Mouse (Mus musculus) MEL (cell line): ENCODE measurements around the gene Farsa. TPM values are rescaled to one million over a fixed set of nuclear protein-coding genes. Genes with fewer than 3 reads are reported as not detected.
A peak's percentile ranks its signal among the peaks of the same experiment; 100 is the strongest.

Source experiments
- DNase-seq: peaks from one replicate; pipeline ENCODE4 v3.0.0; 2011; ENCODE audit warnings: low read depth, low spot score
- H3K27ac ChIP-seq: 2 replicates; pipeline ENCODE4 v1.5.1; 2012; ENCODE audit warnings: low read depth, mild to moderate bottlenecking, control low read depth, low read length, moderate library complexity; ENCODE audit not compliant: control insufficient read depth
- H3K27me3 ChIP-seq, 2 experiments: fragments of 150-350 bp in 1 of 2; sonication (generic) in 1 of 2; 2 replicates each; pipeline ENCODE4 v1.6.1; 2012; ENCODE audit warnings: low read length in 2 of 2, mild to moderate bottlenecking in 2 of 2, improper control_type of control experiment in 1 of 2, moderate library complexity in 1 of 2; ENCODE audit not compliant: insufficient read depth in 2 of 2, control insufficient read depth in 1 of 2
- H3K36me3 ChIP-seq, 2 experiments: 2 replicates each; pipeline ENCODE4 v1.6.1; 2012 to 2014; ENCODE audit warnings: low read length in 2 of 2, improper control_type of control experiment in 1 of 2, inconsistent platforms in 1 of 2, mild to moderate bottlenecking in 1 of 2; ENCODE audit not compliant: insufficient read depth in 2 of 2, control insufficient read depth in 1 of 2
- H3K4me1 ChIP-seq, 2 experiments: fragments of 150-350 bp in 1 of 2; sonication (generic) in 1 of 2; 2 replicates each; pipeline ENCODE4 v1.6.1; 2012; ENCODE audit warnings: low read length in 2 of 2, improper control_type of control experiment in 1 of 2, mild to moderate bottlenecking in 1 of 2; ENCODE audit not compliant: insufficient read depth in 2 of 2, control insufficient read depth in 1 of 2
- H3K4me3 ChIP-seq, 2 experiments: fragments of 150-350 bp in 1 of 2; sonication (generic) in 1 of 2; 2 replicates each; pipeline ENCODE4 v1.5.1; 2012; ENCODE audit warnings: low read depth in 2 of 2, low read length in 2 of 2, mild to moderate bottlenecking in 2 of 2, moderate library complexity in 2 of 2, control low read depth in 1 of 2, improper control_type of control experiment in 1 of 2; ENCODE audit not compliant: control insufficient read depth in 1 of 2, insufficient read depth in 1 of 2
- H3K79me2 ChIP-seq: 2 replicates; pipeline ENCODE4 v1.6.1; 2012; ENCODE audit warnings: mild to moderate bottlenecking, low read length, moderate library complexity; ENCODE audit not compliant: control insufficient read depth, poor library complexity, insufficient read depth
- H3K9ac ChIP-seq: 2 replicates; pipeline ENCODE4 v1.6.1; 2012; ENCODE audit warnings: low read depth, mild to moderate bottlenecking, control low read depth, low read length, moderate library complexity; ENCODE audit not compliant: control insufficient read depth, poor library complexity, severe bottlenecking
- H3K9me3 ChIP-seq: fragments of 150-350 bp; sonication (generic); replicated peaks from 2 replicates; pipeline ENCODE4 v1.6.1; 2012; ENCODE audit warnings: mild to moderate bottlenecking, low read length, improper control_type of control experiment, moderate library complexity; ENCODE audit not compliant: insufficient read depth
- CHD2 ChIP-seq: IDR thresholded peaks from 2 replicates; pipeline ENCODE4 v1.6.1; 2011; ENCODE audit warnings: low read length, improper control_type of control experiment
- CTCF ChIP-seq, 3 experiments: IDR thresholded peaks in 2 of 3; conservative IDR thresholded peaks in 1 of 3; 2 replicates each; pipeline ENCODE4 v1.5.1; 2011 to 2012; ENCODE audit warnings: low read length in 3 of 3, low read depth in 2 of 3, mild to moderate bottlenecking in 2 of 3, improper control_type of control experiment in 1 of 3, inconsistent platforms in 1 of 3, mixed read lengths in 1 of 3, moderate library complexity in 1 of 3; ENCODE audit not compliant: control insufficient read depth in 1 of 3, insufficient read depth in 1 of 3, poor library complexity in 1 of 3, severe bottlenecking in 1 of 3
- E2F4 ChIP-seq: IDR thresholded peaks from 2 replicates; pipeline ENCODE4 v1.6.1; 2011; ENCODE audit warnings: low read depth, low read length, improper control_type of control experiment, borderline replicate concordance
- ELF1 ChIP-seq: IDR thresholded peaks from 2 replicates; pipeline ENCODE4 v1.6.1; 2014; ENCODE audit warnings: low read depth, mild to moderate bottlenecking, inconsistent platforms, low read length, improper control_type of control experiment, moderate library complexity
- EP300 ChIP-seq, 2 experiments: IDR thresholded peaks; 2 replicates each; pipeline ENCODE4 v1.6.1; 2011; ENCODE audit warnings: improper control_type of control experiment in 2 of 2, low read length in 2 of 2, low read depth in 1 of 2, mild to moderate bottlenecking in 1 of 2
- ETS1 ChIP-seq: IDR thresholded peaks from 2 replicates; pipeline ENCODE4 v1.6.1; 2012; ENCODE audit warnings: low read depth, mild to moderate bottlenecking, inconsistent platforms, low read length, improper control_type of control experiment, moderate library complexity
- GABPA ChIP-seq: IDR thresholded peaks from 2 replicates; pipeline ENCODE4 v1.6.1; 2012; ENCODE audit warnings: low read depth, mild to moderate bottlenecking, inconsistent platforms, low read length, improper control_type of control experiment, moderate library complexity
- GATA1 ChIP-seq: IDR thresholded peaks from 2 replicates; pipeline ENCODE4 v1.6.1; 2011; ENCODE audit warnings: low read depth, low read length, improper control_type of control experiment
- HCFC1 ChIP-seq: IDR thresholded peaks from 2 replicates; pipeline ENCODE4 v1.6.1; 2012; ENCODE audit warnings: low read depth, mild to moderate bottlenecking, inconsistent platforms, low read length, improper control_type of control experiment, moderate library complexity
- KAT2A ChIP-seq: conservative IDR thresholded peaks from 2 replicates; pipeline ENCODE4 v1.6.1; 2012; ENCODE audit warnings: low read depth, low read length, improper control_type of control experiment, inconsistent platforms
- MAFK ChIP-seq: IDR thresholded peaks from 2 replicates; pipeline ENCODE4 v1.6.1; 2011; ENCODE audit warnings: low read depth, mild to moderate bottlenecking, low read length, improper control_type of control experiment, borderline replicate concordance
- MEF2A ChIP-seq: IDR thresholded peaks from 2 replicates; pipeline ENCODE4 v1.6.1; 2014; ENCODE audit warnings: low read depth, mild to moderate bottlenecking, inconsistent platforms, low read length, improper control_type of control experiment; ENCODE audit not compliant: poor library complexity, insufficient replicate concordance, severe bottlenecking; ENCODE audit errors: extremely low read depth
- MYB ChIP-seq: IDR thresholded peaks from 2 replicates; pipeline ENCODE4 v1.6.1; 2011; ENCODE audit warnings: mild to moderate bottlenecking, low read depth, low read length, improper control_type of control experiment
- MYC ChIP-seq: IDR thresholded peaks from 2 replicates; pipeline ENCODE4 v1.6.1; 2011; ENCODE audit warnings: low read depth, mild to moderate bottlenecking, low read length, improper control_type of control experiment, moderate library complexity
- NELFE ChIP-seq: IDR thresholded peaks from 2 replicates; pipeline ENCODE4 v1.6.1; 2011; ENCODE audit warnings: low read depth, low read length, improper control_type of control experiment
- POLR2A ChIP-seq, 2 experiments: IDR thresholded peaks; 2 replicates each; pipeline ENCODE4 v1.6.1; 2011 to 2012; ENCODE audit warnings: low read length in 2 of 2, mild to moderate bottlenecking in 2 of 2, control low read depth in 1 of 2, improper control_type of control experiment in 1 of 2, low read depth in 1 of 2, moderate library complexity in 1 of 2; ENCODE audit not compliant: control insufficient read depth in 1 of 2, insufficient read depth in 1 of 2, poor library complexity in 1 of 2
- POLR2AphosphoS5 ChIP-seq: IDR thresholded peaks from 2 replicates; pipeline ENCODE4 v1.6.1; 2012; ENCODE audit warnings: low read depth, borderline replicate concordance, mild to moderate bottlenecking, inconsistent platforms, low read length, moderate library complexity, mixed read lengths
- SIN3A ChIP-seq: IDR thresholded peaks from 2 replicates; pipeline ENCODE4 v1.6.1; 2012; ENCODE audit warnings: low read length, improper control_type of control experiment, inconsistent platforms
- SMC3 ChIP-seq: IDR thresholded peaks from 2 replicates; pipeline ENCODE4 v1.6.1; 2011; ENCODE audit warnings: low read depth, low read length, improper control_type of control experiment
- TAL1 ChIP-seq: IDR thresholded peaks from 2 replicates; pipeline ENCODE4 v1.6.1; 2012; ENCODE audit warnings: mild to moderate bottlenecking, inconsistent platforms, low read length, moderate library complexity, mixed read lengths
- TBP ChIP-seq: IDR thresholded peaks from 2 replicates; pipeline ENCODE4 v1.8.0; 2011; ENCODE audit warnings: low read depth, low read length, improper control_type of control experiment
- TCF12 ChIP-seq: IDR thresholded peaks from 2 replicates; pipeline ENCODE4 v1.6.1; 2014; ENCODE audit warnings: low read depth, mild to moderate bottlenecking, inconsistent platforms, low read length, improper control_type of control experiment, moderate library complexity
- UBTF ChIP-seq: IDR thresholded peaks from 2 replicates; pipeline ENCODE4 v1.6.1; 2012; ENCODE audit warnings: low read depth, mild to moderate bottlenecking, inconsistent platforms, low read length, improper control_type of control experiment, moderate library complexity, borderline replicate concordance; ENCODE audit not compliant: insufficient read depth
- USF1 ChIP-seq: IDR thresholded peaks from 2 replicates; pipeline ENCODE4 v1.6.1; 2014; ENCODE audit warnings: low read depth, mild to moderate bottlenecking, inconsistent platforms, low read length, improper control_type of control experiment, moderate library complexity
- USF2 ChIP-seq, 2 experiments: IDR thresholded peaks; 2 replicates each; pipeline ENCODE4 v1.6.1; 2011 to 2012; ENCODE audit warnings: improper control_type of control experiment in 2 of 2, low read length in 2 of 2, borderline replicate concordance in 1 of 2, inconsistent platforms in 1 of 2, low read depth in 1 of 2, mild to moderate bottlenecking in 1 of 2; ENCODE audit not compliant: insufficient read depth in 1 of 2
- ZC3H11A ChIP-seq: IDR thresholded peaks from 2 replicates; pipeline ENCODE4 v1.6.1; 2012; ENCODE audit warnings: low read depth, mild to moderate bottlenecking, inconsistent platforms, low read length, improper control_type of control experiment
- ZKSCAN1 ChIP-seq: IDR thresholded peaks from 2 replicates; pipeline ENCODE4 v1.6.1; 2012; ENCODE audit warnings: low read depth, mild to moderate bottlenecking, inconsistent platforms, low read length, improper control_type of control experiment, moderate library complexity
- ZMIZ1 ChIP-seq: IDR thresholded peaks from 2 replicates; pipeline ENCODE4 v1.6.1; 2012; ENCODE audit warnings: low read depth, mild to moderate bottlenecking, inconsistent platforms, low read length, improper control_type of control experiment, moderate library complexity
- ZNF384 ChIP-seq: IDR thresholded peaks from 2 replicates; pipeline ENCODE4 v1.6.1; 2012; ENCODE audit warnings: low read depth, mild to moderate bottlenecking, inconsistent platforms, low read length, improper control_type of control experiment
- polyA plus RNA-seq, 2 experiments: library from polyadenylated mRNA; stranded (reverse) in 1 of 2; unstranded in 1 of 2; fragments of >175 nt in 1 of 2; fragments of >200 nt in 1 of 2; gene quantifications; 2 replicates each; pipeline versions ENCODE4 v1.2.1 to v1.2.4; 2012; ENCODE audit warnings: low replicate concordance in 2 of 2, low read depth in 1 of 2; ENCODE audit not compliant: insufficient read length in 2 of 2, insufficient read depth in 1 of 2, missing spikeins in 1 of 2
- total RNA-seq: library from RNA; depleted of rRNA; stranded (reverse); fragments of 300-350 nt; gene quantifications from 2 replicates; pipeline ENCODE4 v1.2.3, GENCODE M21; 2012

The Farsa gene
- total and polyA plus RNA-seq, 3 experiments: 152 to 295 (median 245) TPM

- peaks cover 2 to 39% of the 10 kb centered on the region in 2 experiments; a peak in 3 of 4 replicates for H3K4me1 ChIP-seq
- DNase-seq: no peak
- H3K27ac ChIP-seq: peak overlapping the region; percentile 96
- no peaks in the 10 kb centered on the region for H3K9me3 ChIP-seq
- peak overlapping the region in 1 of 2 experiments; percentile 38; a peak in 1 of 4 replicates for H3K4me3 ChIP-seq
- H3K79me2 ChIP-seq: peaks cover 35% of the 10 kb centered on the region
- H3K36me3 ChIP-seq: peaks cover 0 to 31% of the 10 kb centered on the region in 2 experiments; a peak in 2 of 4 replicates
- no peaks in the 10 kb centered on the region for H3K27me3 ChIP-seq
- TF ChIP-seq ZKSCAN1: no peak
- no peak for TF ChIP-seq TAL1
- no peak for TF ChIP-seq SMC3
- no peak for TF ChIP-seq ZNF384
- no peak for TF ChIP-seq NELFE
- TF ChIP-seq CTCF (IDR thresholded peaks at IDR 0.05 in 2 of 3, conservative IDR thresholded peaks at IDR 0.05 in 1 of 3; ENCODE audit: control insufficient read depth in 1 of 3, insufficient read depth in 1 of 3, low read depth in 2 of 3, low read length in 3 of 3, poor library complexity in 1 of 3, severe bottlenecking in 1 of 3): no peak
- no peak for TF ChIP-seq ETS1
- no peak for TF ChIP-seq MEF2A
- TF ChIP-seq MYC: no peak
- TF ChIP-seq ZMIZ1: no peak
- TF ChIP-seq EP300 (IDR thresholded peaks at IDR 0.05; ENCODE audit: low read depth in 1 of 2, low read length in 2 of 2): no peak
- TF ChIP-seq E2F4: no peak
- TF ChIP-seq POLR2AphosphoS5: no peak
- TF ChIP-seq MAFK: no peak
- TF ChIP-seq GATA1: no peak
- TF ChIP-seq USF1: no peak
- TF ChIP-seq CHD2: no peak
- TF ChIP-seq ELF1: no peak
- peak overlapping the region; percentile 69 for H3K9ac ChIP-seq
These were observed 55.6 kb downstream of the Farsa start for GRCm38 (mm10) chr8:84912391-84912790.

GRCm38 (mm10) chr8:84912895-84913501, 56.2 kb downstream of the Farsa start:
- Histone ChIP-seq H3K27me3 (no peaks in the 10 kb centered on the region), H3K36me3 (peaks cover 0 to 28% of the 10 kb centered on the region in 2 experiments; a peak in 2 of 4 replicates), H3K79me2 (peaks cover 35% of the 10 kb centered on the region), H3K27ac (peak overlapping the region; percentile 96), H3K4me1 (peaks cover 2 to 35% of the 10 kb centered on the region in 2 experiments; a peak in 3 of 4 replicates), H3K9ac (peak overlapping the region; percentile 69), H3K4me3 (peak overlapping the region; percentile 38 to 49), H3K9me3 (no peaks in the 10 kb centered on the region)
- peak; percentile 96 for DNase-seq
- peak; percentile 55; the same call in 1 of the 2 replicates for TF ChIP-seq HCFC1
- no peak for TF ChIP-seq KAT2A
- TF ChIP-seq ZKSCAN1: 0 out of 2 replicates have a peak, but pooled peaks have one; percentile 47
- no peak for TF ChIP-seq TCF12
- TF ChIP-seq CHD2: peak; percentile 22; the same call in 1 of the 2 replicates
- TF ChIP-seq MYB: no peak
- no peak for TF ChIP-seq E2F4
- TF ChIP-seq POLR2A (IDR thresholded peaks at IDR 0.05; ENCODE audit: control insufficient read depth in 1 of 2, insufficient read depth in 1 of 2, low read depth in 1 of 2, low read length in 2 of 2, poor library complexity in 1 of 2): peak; percentile 71 to 79
- peak; percentile 71 for TF ChIP-seq NELFE
- TF ChIP-seq TBP: 0 out of 2 replicates have a peak, but pooled peaks have one; percentile 63
- TF ChIP-seq GABPA: no peak
- TF ChIP-seq GATA1: no peak
- TF ChIP-seq MEF2A: peak; percentile 46; the same call in 1 of the 2 replicates
- peak; percentile 43 to 77 for TF ChIP-seq EP300 (IDR thresholded peaks at IDR 0.05; ENCODE audit: low read depth in 1 of 2, low read length in 2 of 2)
- TF ChIP-seq SIN3A: peak; percentile 56; the same call in 1 of the 2 replicates
- TF ChIP-seq UBTF: no peak
- no peak; the same call in 1 of the 2 replicates for TF ChIP-seq MAFK
- TF ChIP-seq USF2 (IDR thresholded peaks at IDR 0.05; ENCODE audit: borderline replicate concordance in 1 of 2, insufficient read depth in 1 of 2, low read depth in 1 of 2, low read length in 2 of 2): no peak
- TF ChIP-seq ZC3H11A: no peak
